Mouse (Mus musculus) kidney, adult 2 months (tissue): ENCODE data around the gene Rassf5. TPM values are rescaled to one million over a fixed set of nuclear protein-coding genes. Genes with fewer than 3 reads are reported as not detected.

Experiments used
- DNase-seq: peaks from one replicate; pipeline ENCODE4 v3.0.0; 2021
- H3K27ac ChIP-seq: fragments of 200-500 bp; 2 replicates; pipeline ENCODE4 v1.5.1; 2012; ENCODE audit warnings: low read depth, low read length, control low read depth, inconsistent platforms; ENCODE audit not compliant: insufficient read depth
- H3K27me3 ChIP-seq: fragments of 200-500 bp; replicated peaks from 2 replicates; pipeline ENCODE4 v1.6.1; 2012; ENCODE audit warnings: mild to moderate bottlenecking, moderate library complexity, low read length, inconsistent platforms; ENCODE audit not compliant: control insufficient read depth, insufficient read depth
- H3K36me3 ChIP-seq: fragments of 200-500 bp; 2 replicates; pipeline ENCODE4 v1.6.1; 2012; ENCODE audit warnings: mild to moderate bottlenecking, moderate library complexity, low read length, inconsistent platforms; ENCODE audit not compliant: control insufficient read depth, insufficient read depth
- H3K4me1 ChIP-seq: fragments of 200-500 bp; 2 replicates; pipeline ENCODE4 v1.6.1; 2011; ENCODE audit warnings: low read length; ENCODE audit not compliant: control insufficient read depth, insufficient read depth
- H3K4me3 ChIP-seq: fragments of 200-500 bp; 2 replicates; pipeline ENCODE4 v1.5.1; 2011; ENCODE audit warnings: mild to moderate bottlenecking, low read depth, low read length, control low read depth; ENCODE audit not compliant: insufficient read depth
- CTCF ChIP-seq: fragments of 200-500 bp; conservative IDR thresholded peaks from 2 replicates; pipeline ENCODE4 v1.5.1; 2011; ENCODE audit warnings: low read depth, mild to moderate bottlenecking, control low read depth, low read length, moderate library complexity, mixed read lengths; ENCODE audit not compliant: insufficient read depth, insufficient read length
- POLR2A ChIP-seq: fragments of 200-500 bp; IDR thresholded peaks from one replicate; pipeline ENCODE4 v1.6.1; 2011; ENCODE audit warnings: low read depth, low read length, control low read depth
- WGBS: fragments of 180-500 bp; shearing (Covaris S2); methylation state at CpG from one replicate; pipeline ENCODE4 v1.1.7; 2018; 5-methylcytosine and 5-hydroxymethylcytosine counted together
- polyA plus RNA-seq: library from polyadenylated mRNA; depleted of rRNA; stranded (reverse); fragments of >200 nt; gene quantifications from 2 replicates; pipeline ENCODE4 v1.2.3, GENCODE M21; 2012

Rassf5 gene
- polyA plus RNA-seq, 1 experiment = 5.7 TPM

- TF ChIP-seq POLR2A = no peak
- TF ChIP-seq CTCF = no peak
- Histone ChIP-seq H3K4me3 (no peak overlapping the region), H3K36me3 (no peaks in the 10 kb centered on the region), H3K27me3 (no peaks in the 10 kb centered on the region), H3K4me1 (no peaks in the 10 kb centered on the region; the same call in 1 of the 2 replicates), H3K27ac (no peak overlapping the region)
- no peak for DNase-seq
- WGBS = 77% methylated on average over 9 of the region's 9 CpGs
These were observed 46.6 kb downstream of the Rassf5 start for GRCm38 (mm10) chr1:131198417-131198960.

GRCm38 (mm10) chr1:131196107-131196506 lies 49.0 kb downstream of the Rassf5 start:
- H3K4me1 ChIP-seq = no peaks in the 10 kb centered on the region; the same call in 1 of the 2 replicates
- no peaks in the 10 kb centered on the region for H3K27me3 ChIP-seq
- no peak for DNase-seq
- 83% methylated on average over 2 of the region's 2 CpGs for WGBS
- no peak overlapping the region for H3K4me3 ChIP-seq
- no peak overlapping the region for H3K27ac ChIP-seq
- no peak for TF ChIP-seq CTCF
- TF ChIP-seq POLR2A = no peak
- H3K36me3 ChIP-seq = no peaks in the 10 kb centered on the region

DNA sequence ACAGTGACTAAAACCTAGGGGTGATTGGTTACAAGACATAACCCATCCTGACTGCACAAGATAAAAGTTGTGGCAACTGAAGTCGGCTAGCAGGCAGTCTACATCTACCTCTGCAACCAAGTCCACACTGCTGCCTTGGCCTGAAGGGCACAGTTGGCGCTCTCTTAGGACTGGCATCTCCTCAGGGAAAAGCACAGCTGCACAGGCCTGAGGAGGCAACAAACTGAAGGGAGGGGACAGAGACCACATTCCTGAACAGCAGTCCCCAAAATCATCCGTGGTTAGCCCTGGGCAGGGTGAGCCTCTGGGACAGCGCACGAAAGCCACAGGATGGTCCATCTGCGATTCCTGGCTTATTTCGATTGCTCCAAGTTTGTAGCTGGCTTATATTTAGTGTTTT lies 49.4 kb downstream of the Rassf5 start:
- Histone ChIP-seq H3K27ac (no peak overlapping the region), H3K36me3 (no peaks in the 10 kb centered on the region), H3K27me3 (no peaks in the 10 kb centered on the region), H3K4me3 (no peak overlapping the region), H3K4me1 (no peaks in the 10 kb centered on the region; the same call in 1 of the 2 replicates)
- WGBS = 88% methylated on average over 7 of the region's 7 CpGs
- no peak for DNase-seq
- no peak for TF ChIP-seq POLR2A
- no peak for TF ChIP-seq CTCF

- H3K4me1 ChIP-seq = no peaks in the 10 kb centered on the region; the same call in 1 of the 2 replicates
- peak; percentile 58 for DNase-seq
- TF ChIP-seq POLR2A = no peak
- no peak for TF ChIP-seq CTCF
- no peak overlapping the region for H3K27ac ChIP-seq
- no peak overlapping the region for H3K4me3 ChIP-seq
- WGBS = 42% methylated on average over 3 of the region's 3 CpGs
- H3K36me3 ChIP-seq = no peaks in the 10 kb centered on the region
- H3K27me3 ChIP-seq = no peaks in the 10 kb centered on the region
These were observed 51.3 kb downstream of the Rassf5 start for GRCm38 (mm10) chr1:131193746-131194145.

GRCm38 (mm10) chr1:131188655-131189054 lies 56.4 kb downstream of the Rassf5 start:
- no peak overlapping the region for H3K4me3 ChIP-seq
- TF ChIP-seq CTCF (no peak), POLR2A (no peak)
- no peak for DNase-seq
- peaks cover 3% of the 10 kb centered on the region; the same call in 1 of the 2 replicates for H3K4me1 ChIP-seq
- H3K27ac ChIP-seq = no peak overlapping the region
- no peaks in the 10 kb centered on the region for H3K36me3 ChIP-seq
- WGBS = 88% methylated on average over 5 of the region's 5 CpGs
- H3K27me3 ChIP-seq = no peaks in the 10 kb centered on the region

- H3K27me3 ChIP-seq = no peaks in the 10 kb centered on the region
- TF ChIP-seq CTCF = no peak
- TF ChIP-seq POLR2A = no peak
- no peak overlapping the region for H3K4me3 ChIP-seq
- H3K36me3 ChIP-seq = no peaks in the 10 kb centered on the region
- WGBS = 63% methylated on average over 5 of the region's 5 CpGs
- H3K27ac ChIP-seq = no peak overlapping the region
- no peak for DNase-seq
- peaks cover 3% of the 10 kb centered on the region; the same call in 1 of the 2 replicates for H3K4me1 ChIP-seq
These were observed 57.2 kb downstream of the Rassf5 start for GRCm38 (mm10) chr1:131187856-131188255.

DNA sequence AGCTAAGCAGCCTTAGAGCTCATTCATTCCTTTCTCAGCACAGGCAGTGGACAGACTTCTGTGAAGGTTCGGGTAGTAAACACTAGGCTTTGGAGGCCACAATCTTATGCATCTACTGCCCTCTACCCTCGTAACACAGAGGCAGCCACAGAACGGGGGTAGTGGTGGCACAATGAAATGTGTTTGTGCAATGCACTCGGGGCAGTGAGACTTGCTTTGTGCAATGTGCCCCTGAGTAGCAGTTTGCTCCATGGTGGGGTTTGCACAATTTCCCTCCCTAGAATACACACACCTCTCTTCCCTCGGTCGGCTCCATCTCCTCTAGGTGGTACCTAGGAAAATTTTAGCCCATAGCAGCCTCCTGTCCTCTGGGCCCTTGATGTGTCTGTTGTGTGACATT lies 58.1 kb downstream of the Rassf5 start:
- no peak for DNase-seq
- WGBS = 74% methylated on average over 6 of the region's 6 CpGs
- H3K36me3 ChIP-seq = no peaks in the 10 kb centered on the region
- TF ChIP-seq POLR2A = no peak
- TF ChIP-seq CTCF = no peak
- H3K27ac ChIP-seq = no peak overlapping the region
- H3K27me3 ChIP-seq = no peaks in the 10 kb centered on the region
- peaks cover 3% of the 10 kb centered on the region; the same call in 1 of the 2 replicates for H3K4me1 ChIP-seq
- no peak overlapping the region for H3K4me3 ChIP-seq
